Mouse (Mus musculus) erythroblast, embryonic 14.5 days (primary cell): ENCODE measurements around the gene Ppp2r5c.

ENCODE experiments used
- GATA1 ChIP-seq: IDR thresholded peaks from 2 replicates; pipeline ENCODE4 v1.6.1; 2012; ENCODE audit warnings: low read length, inconsistent platforms, mixed read lengths
- TAL1 ChIP-seq: IDR thresholded peaks from 3 replicates; pipeline ENCODE4 v1.6.1; 2012; ENCODE audit warnings: low read length, inconsistent platforms, mixed read lengths

- no peak for TF ChIP-seq GATA1
- TF ChIP-seq TAL1, result no peak
These were observed 27.0 kb upstream of the Ppp2r5c start for GRCm38 (mm10) chr12:110419879-110420278.
